Mouse (Mus musculus): ENCODE data around the gene Nf2. TPM values are rescaled to one million over a fixed set of nuclear protein-coding genes. Genes with fewer than 3 reads are reported as not detected.

Nf2 gene
- polyA plus RNA-seq, 1 experiment = 51.1 TPM

GRCm38 (mm10) chr11:4719961-4720360, 129.4 kb downstream of the Nf2 start:
- TF ChIP-seq TCF12 (IDR thresholded peaks at IDR 0.05; ENCODE audit: insufficient read depth, poor library complexity, severe bottlenecking) (no peak), MYOD1 (IDR thresholded peaks at IDR 0.05; ENCODE audit: control insufficient read depth in 1 of 3, insufficient read length in 2 of 3, low read depth in 2 of 3) (peak in 1 of 3 experiments; percentile 17)
- no peaks in the 10 kb centered on the region for H3K36me3 ChIP-seq (ENCODE audit: control insufficient read depth, insufficient read depth)
- H3K4me2 ChIP-seq (ENCODE audit: low read depth) = no peak overlapping the region
- H3K27me3 ChIP-seq (ENCODE audit: control insufficient read depth, insufficient read depth, insufficient read length) = no peaks in the 10 kb centered on the region
- no peaks in the 10 kb centered on the region for H3K79me2 ChIP-seq (ENCODE audit: control insufficient read depth, insufficient read depth)
- no peak overlapping the region for H3ac ChIP-seq (ENCODE audit: control insufficient read depth, insufficient read length)
- H3K4me3 ChIP-seq = no peak overlapping the region

- Histone ChIP-seq H3K27me3 (ENCODE audit: control insufficient read depth, insufficient read depth, insufficient read length) (no peaks in the 10 kb centered on the region), H3K79me2 (ENCODE audit: control insufficient read depth, insufficient read depth) (no peaks in the 10 kb centered on the region)
- TF ChIP-seq MYOD1 (IDR thresholded peaks at IDR 0.05; ENCODE audit: control insufficient read depth in 1 of 3, insufficient read length in 2 of 3, low read depth in 2 of 3) (peak; percentile 42 to 84 (median 74)), MYOG (IDR thresholded peaks at IDR 0.05; ENCODE audit: control insufficient read depth in 1 of 3, insufficient read depth in 1 of 3, insufficient read length in 2 of 3, low read depth in 2 of 3) (peak; percentile 38 to 78 (median 77)), E2F4 (IDR thresholded peaks at IDR 0.05; ENCODE audit: insufficient read depth) (no peak), TCF12 (IDR thresholded peaks at IDR 0.05; ENCODE audit: insufficient read depth, poor library complexity, severe bottlenecking) (no peak), POLR2A (IDR thresholded peaks at IDR 0.05; ENCODE audit: insufficient read length, low read depth) (no peak)
Measured at GRCm38 (mm10) chr11:4718548-4718947, 130.8 kb downstream of the Nf2 start.

GRCm38 (mm10) chr11:4716530-4717236, 132.7 kb downstream of the Nf2 start:
- Histone ChIP-seq H3K27me3 (ENCODE audit: control insufficient read depth, insufficient read depth, insufficient read length) (no peaks in the 10 kb centered on the region), H3K4me2 (ENCODE audit: low read depth) (no peak overlapping the region), H3K79me2 (ENCODE audit: control insufficient read depth, insufficient read depth) (no peaks in the 10 kb centered on the region), H3K36me3 (ENCODE audit: control insufficient read depth, insufficient read depth) (no peaks in the 10 kb centered on the region), H3K4me3 (no peak overlapping the region), H3ac (ENCODE audit: control insufficient read depth, insufficient read length) (no peak overlapping the region)
- TF ChIP-seq CEBPB (IDR thresholded peaks at IDR 0.05; ENCODE audit: insufficient read depth, poor library complexity, severe bottlenecking) (no peak), SRF (IDR thresholded peaks at IDR 0.05; ENCODE audit: control insufficient read depth, insufficient read length, low read depth) (no peak), REST (IDR thresholded peaks at IDR 0.05; ENCODE audit: insufficient read depth, insufficient read length) (no peak), USF1 (IDR thresholded peaks at IDR 0.05; ENCODE audit: low read depth) (no peak), POLR2AphosphoS2 (IDR thresholded peaks at IDR 0.05; ENCODE audit: insufficient read length, low read depth) (no peak), MYOD1 (IDR thresholded peaks at IDR 0.05; ENCODE audit: control insufficient read depth in 1 of 3, insufficient read length in 2 of 3, low read depth in 2 of 3) (no peak), MAX (IDR thresholded peaks at IDR 0.05; ENCODE audit: low read depth) (no peak), TCF12 (IDR thresholded peaks at IDR 0.05; ENCODE audit: insufficient read depth, poor library complexity, severe bottlenecking) (no peak), TCF3 (IDR thresholded peaks at IDR 0.05; ENCODE audit: insufficient read length, low read depth) (no peak), POLR2A (IDR thresholded peaks at IDR 0.05; ENCODE audit: insufficient read length, low read depth) (no peak), MYOG (IDR thresholded peaks at IDR 0.05; ENCODE audit: control insufficient read depth in 1 of 3, insufficient read depth in 1 of 3, insufficient read length in 2 of 3, low read depth in 2 of 3) (no peak), E2F4 (IDR thresholded peaks at IDR 0.05; ENCODE audit: insufficient read depth) (no peak)

More at GRCm38 (mm10) chr11:4718548-4718947, 130.8 kb downstream of the Nf2 start:
- Histone ChIP-seq H3ac (ENCODE audit: control insufficient read depth, insufficient read length) (no peak overlapping the region), H3K4me3 (no peak overlapping the region), H3K36me3 (ENCODE audit: control insufficient read depth, insufficient read depth) (no peaks in the 10 kb centered on the region), H3K4me2 (ENCODE audit: low read depth) (no peak overlapping the region)

Other genes starting within 250 kb of the Nf2 start
- not detected for gene Gm11032, start 229.5 kb downstream of the Nf2 start, polyA plus RNA-seq (2012; fragmentation: generic; extraction: Trizol)
- 57.6 TPM for gene Ascc2, start 211.8 kb downstream of the Nf2 start, polyA plus RNA-seq (2012; fragmentation: generic; extraction: Trizol)
- gene Uqcr10, start 145.2 kb downstream of the Nf2 start, polyA plus RNA-seq (2012; fragmentation: generic; extraction: Trizol) = 1,278 TPM
- 57.4 TPM for gene Zmat5, start 144.9 kb downstream of the Nf2 start, polyA plus RNA-seq (2012; fragmentation: generic; extraction: Trizol)
- gene Cabp7, start 102.8 kb downstream of the Nf2 start, polyA plus RNA-seq (2012; fragmentation: generic; extraction: Trizol) = 0.08 TPM
- 7.2 TPM for gene Nipsnap1, start 24.4 kb upstream of the Nf2 start, polyA plus RNA-seq (2012; fragmentation: generic; extraction: Trizol)
- gene Thoc5, start 45.8 kb upstream of the Nf2 start, polyA plus RNA-seq (2012; fragmentation: generic; extraction: Trizol) = 57.9 TPM
- 0.04 TPM for gene Nefh, start 98.5 kb upstream of the Nf2 start, polyA plus RNA-seq (2012; fragmentation: generic; extraction: Trizol)
- gene Ap1b1, start 137.3 kb upstream of the Nf2 start, polyA plus RNA-seq (2012; fragmentation: generic; extraction: Trizol) = 55.6 TPM
- 1.4 TPM for gene Rasl10a, start 208.6 kb upstream of the Nf2 start, polyA plus RNA-seq (2012; fragmentation: generic; extraction: Trizol)
- gene Gas2l1, start 215.8 kb upstream of the Nf2 start, polyA plus RNA-seq (2012; fragmentation: generic; extraction: Trizol) = 69.3 TPM
- 23.6 TPM for gene Rhbdd3, start 249.4 kb upstream of the Nf2 start, polyA plus RNA-seq (2012; fragmentation: generic; extraction: Trizol)
- gene Ewsr1, start 249.7 kb upstream of the Nf2 start, polyA plus RNA-seq (2012; fragmentation: generic; extraction: Trizol) = 157 TPM

Data from myocyte (in vitro differentiated cells).